Mouse (Mus musculus) kidney, adult 2 months (tissue): ENCODE data around the gene Sit1. TPM values are rescaled to one million over a fixed set of nuclear protein-coding genes. Genes with fewer than 3 reads are reported as not detected.
A peak's percentile ranks its signal among the peaks of the same experiment; 100 is the strongest.

Experiments
- DNase-seq: peaks from one replicate; pipeline ENCODE4 v3.0.0; 2021
- H3K27ac ChIP-seq: fragments of 200-500 bp; 2 replicates; pipeline ENCODE4 v1.5.1; 2012; ENCODE audit warnings: low read depth, low read length, control low read depth, inconsistent platforms; ENCODE audit not compliant: insufficient read depth
- H3K27me3 ChIP-seq: fragments of 200-500 bp; replicated peaks from 2 replicates; pipeline ENCODE4 v1.6.1; 2012; ENCODE audit warnings: mild to moderate bottlenecking, moderate library complexity, low read length, inconsistent platforms; ENCODE audit not compliant: control insufficient read depth, insufficient read depth
- H3K36me3 ChIP-seq: fragments of 200-500 bp; 2 replicates; pipeline ENCODE4 v1.6.1; 2012; ENCODE audit warnings: mild to moderate bottlenecking, moderate library complexity, low read length, inconsistent platforms; ENCODE audit not compliant: control insufficient read depth, insufficient read depth
- H3K4me1 ChIP-seq: fragments of 200-500 bp; 2 replicates; pipeline ENCODE4 v1.6.1; 2011; ENCODE audit warnings: low read length; ENCODE audit not compliant: control insufficient read depth, insufficient read depth
- H3K4me3 ChIP-seq: fragments of 200-500 bp; 2 replicates; pipeline ENCODE4 v1.5.1; 2011; ENCODE audit warnings: mild to moderate bottlenecking, low read depth, low read length, control low read depth; ENCODE audit not compliant: insufficient read depth
- CTCF ChIP-seq: fragments of 200-500 bp; conservative IDR thresholded peaks from 2 replicates; pipeline ENCODE4 v1.5.1; 2011; ENCODE audit warnings: low read depth, mild to moderate bottlenecking, control low read depth, low read length, moderate library complexity, mixed read lengths; ENCODE audit not compliant: insufficient read depth, insufficient read length
- POLR2A ChIP-seq: fragments of 200-500 bp; IDR thresholded peaks from one replicate; pipeline ENCODE4 v1.6.1; 2011; ENCODE audit warnings: low read depth, low read length, control low read depth
- WGBS: fragments of 180-500 bp; shearing (Covaris S2); methylation state at CpG from one replicate; pipeline ENCODE4 v1.1.7; 2018; 5-methylcytosine and 5-hydroxymethylcytosine counted together
- polyA plus RNA-seq: library from polyadenylated mRNA; depleted of rRNA; stranded (reverse); fragments of >200 nt; gene quantifications from 2 replicates; pipeline ENCODE4 v1.2.3, GENCODE M21; 2012

Gene Sit1
- polyA plus RNA-seq, 1 experiment, result 1.4 TPM

DNA sequence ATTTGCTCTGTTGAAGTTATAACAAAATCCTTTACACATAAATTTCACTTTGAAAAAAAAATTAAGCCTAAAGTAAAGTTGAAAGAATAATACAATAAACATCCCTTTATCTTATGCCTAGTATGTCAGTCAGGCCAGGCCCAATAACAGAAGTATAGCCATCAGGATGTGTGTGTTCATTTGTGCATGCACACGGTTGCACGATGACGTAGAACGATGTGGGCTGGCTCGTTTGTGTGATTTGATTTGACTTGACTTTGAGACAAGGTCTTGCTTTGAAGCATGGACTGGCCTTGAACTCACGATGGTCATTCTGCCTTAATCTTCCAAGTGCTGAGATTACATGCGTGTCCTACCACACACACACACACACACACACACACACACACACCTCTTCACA, 16.7 kb downstream of the Sit1 start:
- TF ChIP-seq CTCF, result no peak
- no peak for TF ChIP-seq POLR2A
- Histone ChIP-seq H3K27ac (no peak overlapping the region), H3K4me3 (no peak overlapping the region), H3K27me3 (no peaks in the 10 kb centered on the region), H3K4me1 (no peaks in the 10 kb centered on the region), H3K36me3 (no peaks in the 10 kb centered on the region)
- no peak for DNase-seq
- WGBS, result 87% methylated on average over 7 of the region's 7 CpGs

DNA sequence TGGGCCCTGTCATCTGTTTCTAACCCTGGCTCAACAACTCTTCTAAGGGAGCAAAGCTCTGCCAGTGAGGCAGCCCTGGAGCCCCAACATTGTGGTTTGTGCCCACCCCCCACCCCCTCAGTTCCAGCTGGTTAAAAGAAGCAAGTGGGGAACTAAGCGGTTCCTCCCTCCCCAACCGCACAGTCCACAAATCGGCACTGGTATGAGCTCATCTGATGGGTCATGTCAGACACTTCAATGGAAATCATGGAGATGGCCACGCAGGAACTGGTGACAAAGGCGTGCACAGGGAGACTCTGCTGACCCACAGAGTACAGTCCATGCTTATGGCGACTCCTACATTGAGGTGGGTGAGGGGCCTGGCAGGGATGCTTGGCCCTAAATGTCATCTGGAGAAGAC, 17.6 kb downstream of the Sit1 start:
- TF ChIP-seq POLR2A, result no peak
- TF ChIP-seq CTCF, result no peak
- Histone ChIP-seq H3K27me3 (no peaks in the 10 kb centered on the region), H3K36me3 (no peaks in the 10 kb centered on the region), H3K27ac (no peak overlapping the region), H3K4me3 (no peak overlapping the region), H3K4me1 (no peaks in the 10 kb centered on the region)
- DNase-seq, result no peak
- WGBS, result 89% methylated on average over 6 of the region's 6 CpGs

DNA sequence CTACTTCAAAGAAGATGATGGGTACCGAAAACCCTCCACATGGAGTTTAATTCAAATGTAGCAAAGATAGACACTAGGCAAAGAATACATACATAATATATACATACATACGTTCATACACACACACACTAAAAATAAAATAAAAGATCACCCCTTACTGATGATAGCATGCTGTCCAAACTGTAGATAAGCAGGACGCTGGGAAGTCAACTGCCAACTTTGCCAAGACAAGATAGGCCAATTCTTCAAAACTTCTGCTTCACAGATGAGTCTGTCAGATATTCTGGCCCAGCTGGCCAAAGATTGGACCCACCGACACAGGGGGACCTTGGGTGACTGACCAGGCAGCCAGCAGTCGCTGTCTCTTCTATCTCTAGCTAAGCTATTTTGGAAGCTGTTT, 20.4 kb downstream of the Sit1 start:
- Histone ChIP-seq H3K36me3 (no peaks in the 10 kb centered on the region), H3K4me1 (no peaks in the 10 kb centered on the region), H3K4me3 (no peak overlapping the region), H3K27me3 (no peaks in the 10 kb centered on the region), H3K27ac (no peak overlapping the region)
- TF ChIP-seq POLR2A (no peak), CTCF (no peak)
- DNase-seq, result no peak
- WGBS, result 94% methylated on average over 5 of the region's 5 CpGs

DNA sequence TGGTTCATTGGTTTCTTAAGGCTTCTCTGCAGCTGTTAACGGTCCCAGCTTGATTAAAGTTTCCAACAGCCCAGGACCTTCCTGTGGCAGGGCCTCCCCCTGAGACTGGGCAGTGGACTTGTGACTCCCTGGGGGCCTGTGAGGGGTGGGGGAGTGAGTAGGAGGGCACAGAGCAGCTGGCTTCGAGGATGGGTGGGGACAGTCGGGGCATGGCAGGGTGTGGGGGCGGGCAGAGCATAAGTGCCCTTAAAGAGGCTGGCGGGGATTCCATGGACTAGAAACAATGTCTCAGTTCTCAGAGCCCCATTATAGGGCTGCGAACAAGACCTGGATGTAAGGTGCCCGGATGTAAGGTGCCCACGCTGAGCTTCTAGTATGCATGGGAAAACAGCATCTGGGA, 26.4 kb downstream of the Sit1 start:
- no peak for TF ChIP-seq CTCF
- TF ChIP-seq POLR2A, result no peak
- H3K27ac ChIP-seq, result no peak overlapping the region

DNA sequence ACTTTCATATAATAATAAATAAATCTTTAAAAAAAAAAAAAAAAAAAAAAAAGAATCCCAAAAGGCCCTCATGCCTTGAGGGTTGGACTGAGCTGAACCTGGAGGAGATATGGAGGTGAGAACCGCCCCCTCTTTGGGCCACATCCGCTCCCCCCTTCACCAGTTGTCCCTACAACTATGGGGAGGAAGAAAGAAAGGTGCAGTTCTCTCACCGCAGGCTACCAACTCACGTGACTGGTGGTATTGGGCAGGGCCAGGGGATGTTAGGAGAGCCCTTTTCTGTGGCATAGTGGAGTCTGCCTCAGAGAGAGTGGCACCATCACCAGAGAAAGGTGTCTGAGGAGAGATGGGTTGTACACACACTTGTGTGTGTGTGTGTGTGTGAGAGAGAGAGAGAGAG, 27.1 kb downstream of the Sit1 start:
- Histone ChIP-seq H3K27me3 (no peaks in the 10 kb centered on the region), H3K27ac (no peak overlapping the region), H3K36me3 (no peaks in the 10 kb centered on the region), H3K4me3 (no peak overlapping the region), H3K4me1 (peaks cover 5% of the 10 kb centered on the region; the same call in 1 of the 2 replicates)
- TF ChIP-seq POLR2A (no peak), CTCF (no peak)
- DNase-seq, result no peak
- 56% methylated on average over 4 of the region's 4 CpGs for WGBS

More for the DNA sequence above, 26.4 kb downstream of the Sit1 start:
- WGBS, result 21% methylated on average over 8 of the region's 8 CpGs
- no peak for DNase-seq
- peaks cover 5% of the 10 kb centered on the region; the same call in 1 of the 2 replicates for H3K4me1 ChIP-seq
- no peaks in the 10 kb centered on the region for H3K36me3 ChIP-seq
- H3K4me3 ChIP-seq, result no peak overlapping the region
- no peaks in the 10 kb centered on the region for H3K27me3 ChIP-seq

DNA sequence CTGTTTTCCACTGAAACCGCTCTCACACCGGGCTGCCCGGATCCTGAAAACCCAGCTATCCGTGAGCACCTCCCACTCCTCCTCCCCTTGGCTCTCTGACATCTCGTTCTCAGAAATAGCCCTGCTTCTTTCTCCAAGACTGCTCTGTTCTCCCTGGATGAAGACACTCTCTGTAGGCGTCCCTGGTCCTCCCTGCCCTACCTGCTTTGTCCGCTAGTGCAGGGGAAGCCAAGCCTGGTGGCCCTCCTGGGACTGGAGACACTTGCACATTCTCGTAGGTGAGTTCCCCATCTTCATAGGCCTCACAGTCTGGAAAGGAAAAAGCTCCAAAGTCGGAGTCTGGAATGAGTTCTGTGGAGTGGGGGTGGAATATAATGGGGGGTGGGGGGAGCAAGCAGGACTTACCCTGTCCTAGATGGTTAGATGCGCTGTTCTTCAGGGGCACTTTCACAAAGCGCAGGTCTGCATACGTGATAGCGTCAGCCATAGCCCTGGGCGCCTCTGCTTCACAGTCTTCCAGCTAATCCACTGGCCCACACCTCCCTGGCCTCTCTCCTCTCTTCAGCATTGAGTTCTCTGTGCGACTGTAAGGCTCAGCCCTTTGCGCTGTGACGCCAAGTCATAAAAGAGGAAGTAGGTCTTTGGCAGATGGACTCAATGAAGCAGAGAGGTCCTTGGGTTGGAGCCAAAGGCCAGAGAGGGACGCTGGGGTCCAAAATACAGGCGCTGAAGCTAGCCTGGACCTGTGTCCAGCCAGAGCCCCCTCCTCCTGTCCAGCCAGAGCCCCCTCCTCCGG, 29.3 kb downstream of the Sit1 start, which contains the start of gene Cd72:
Gene Cd72, minus strand, starts transcription at position 588 of the 796 bp plus-strand sequence.
- H3K27ac ChIP-seq, result no peak within 1 kb of the TSS
- TF ChIP-seq POLR2A (no peak), CTCF (no peak)
- peak within 1 kb of the TSS; percentile 18 for H3K4me3 ChIP-seq
- DNase-seq, result peak; percentile 46
- H3K4me1 ChIP-seq, result peaks cover 5% of the 10 kb centered on the region; the same call in 1 of the 2 replicates
- no peaks in the 10 kb centered on the region for H3K36me3 ChIP-seq
- no peaks in the 10 kb centered on the region for H3K27me3 ChIP-seq
- WGBS, result 24% methylated on average over 20 of the region's 20 CpGs

DNA sequence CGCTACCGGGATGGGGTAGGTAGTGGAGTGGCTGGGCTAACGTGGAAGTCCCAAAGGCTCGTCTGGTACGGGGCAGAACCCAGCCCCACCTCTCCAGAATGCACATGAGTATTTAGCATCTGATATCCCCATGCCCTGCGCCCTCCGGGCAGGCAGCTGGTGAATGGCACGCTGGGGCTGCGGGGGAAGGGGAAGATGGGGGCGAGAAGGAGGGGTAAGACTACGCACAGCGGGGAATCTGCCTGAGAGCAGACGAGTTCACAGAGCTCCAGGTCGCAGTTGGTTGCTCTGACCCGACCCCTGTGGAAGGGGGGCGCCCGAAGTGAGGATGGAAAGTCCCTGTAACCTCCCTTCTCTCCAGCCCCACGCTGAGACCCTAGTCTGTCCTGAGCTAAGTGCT, 30.1 kb downstream of the Sit1 start:
- Histone ChIP-seq H3K36me3 (no peaks in the 10 kb centered on the region), H3K4me1 (peaks cover 5% of the 10 kb centered on the region; the same call in 1 of the 2 replicates), H3K4me3 (peak overlapping the region; percentile 18; the same call in 1 of the 2 replicates), H3K27ac (no peak overlapping the region), H3K27me3 (no peaks in the 10 kb centered on the region)
- no peak for DNase-seq
- TF ChIP-seq CTCF (no peak), POLR2A (no peak)
- WGBS, result 2% methylated on average over 18 of the region's 18 CpGs

DNA sequence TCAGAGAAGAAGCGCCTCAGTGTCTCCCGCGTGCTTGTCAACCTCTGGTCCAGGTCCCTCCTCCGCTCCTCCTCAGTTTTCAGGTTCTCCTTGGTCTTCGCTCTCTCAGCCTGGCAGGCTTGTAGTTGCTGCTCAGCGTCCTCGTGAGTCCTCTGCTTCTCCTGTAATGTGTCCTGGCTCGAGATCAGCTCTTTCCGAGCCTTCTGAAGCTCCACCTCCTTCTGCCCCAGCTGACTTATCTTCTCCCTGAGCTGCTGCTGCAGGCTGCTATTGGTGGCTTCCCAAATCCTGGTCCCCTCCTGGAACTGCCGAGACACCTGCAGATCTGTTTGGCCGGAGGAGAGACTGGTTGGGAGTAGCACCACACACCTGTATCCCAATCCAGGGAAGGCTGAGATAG, 31.2 kb downstream of the Sit1 start:
- Histone ChIP-seq H3K4me3 (no peak overlapping the region), H3K36me3 (no peaks in the 10 kb centered on the region), H3K27ac (no peak overlapping the region), H3K4me1 (peaks cover 5% of the 10 kb centered on the region; the same call in 1 of the 2 replicates), H3K27me3 (no peaks in the 10 kb centered on the region)
- TF ChIP-seq CTCF (no peak), POLR2A (no peak)
- 59% methylated on average over 11 of the region's 11 CpGs for WGBS
- peak; percentile 34 for DNase-seq
